Mouse (Mus musculus) right cerebral cortex, postnatal 36 days (tissue): ENCODE results near the gene Npy1r.

Experiments used
- DNase-seq, 2 experiments: peaks; one replicate each; pipeline ENCODE4 v3.0.0; 2022; ENCODE audit warnings: low spot score in 2 of 2, mixed read lengths in 1 of 2

The Npy1r gene

GRCm38 (mm10) chr8:66696970-66697843 is at the start of gene Npy1r:
TSS of gene Npy1r (plus strand) at chr8:66697192.
- DNase-seq, result peak; percentile 30 to 68

GRCm38 (mm10) chr8:66681261-66681660 is 15.7 kb upstream of the Npy1r start:
- DNase-seq, result no peak

GRCm38 (mm10) chr8:66687511-66688329 is 9.3 kb upstream of the Npy1r start, which contains the start of gene Npy5r:
TSS of gene Npy5r (minus strand) at chr8:66688128.
- peak in 1 of 2 experiments; percentile 25 for DNase-seq

- DNase-seq, result no peak
Measured at GRCm38 (mm10) chr8:66688395-66688794, 8.6 kb upstream of the Npy1r start.

- no peak for DNase-seq
Measured at GRCm38 (mm10) chr8:66688799-66689198, 8.2 kb upstream of the Npy1r start.

- no peak for DNase-seq
Measured at GRCm38 (mm10) chr8:66690402-66690801, 6.6 kb upstream of the Npy1r start.

- DNase-seq, result no peak
Measured at GRCm38 (mm10) chr8:66698011-66698410, 1.0 kb downstream of the Npy1r start.

GRCm38 (mm10) chr8:66698782-66699181 is 1.8 kb downstream of the Npy1r start:
- DNase-seq, result no peak

- no peak for DNase-seq
Measured at GRCm38 (mm10) chr8:66714324-66714975, 17.5 kb downstream of the Npy1r start.

GRCm38 (mm10) chr8:66722835-66723234 is 25.8 kb downstream of the Npy1r start:
- no peak for DNase-seq

GRCm38 (mm10) chr8:66729446-66729845 is 32.5 kb downstream of the Npy1r start:
- DNase-seq, result no peak

GRCm38 (mm10) chr8:66731957-66732356 is 35.0 kb downstream of the Npy1r start:
- DNase-seq, result no peak

- DNase-seq, result no peak
Measured at GRCm38 (mm10) chr8:66742359-66742758, 45.4 kb downstream of the Npy1r start.

- peak in 1 of 2 experiments; percentile 30 for DNase-seq
Measured at GRCm38 (mm10) chr8:66745612-66746011, 48.6 kb downstream of the Npy1r start.

- no peak for DNase-seq
Measured at GRCm38 (mm10) chr8:66751621-66752020, 54.6 kb downstream of the Npy1r start.

GRCm38 (mm10) chr8:66756161-66756560 is 59.2 kb downstream of the Npy1r start:
- DNase-seq, result peak in 1 of 2 experiments; percentile 43
